Mouse (Mus musculus): ENCODE measurements around the gene Scin. TPM values are rescaled to one million over a fixed set of nuclear protein-coding genes. Genes with fewer than 3 reads are reported as not detected.
"Not testable (repeated sequence)": the region's sequence is repeated elsewhere in the genome, so short reads cannot be mapped to it uniquely, and the experiment has no call there.

Scin gene
- polyA plus RNA-seq (2015; fragmentation: Nextera tagmentation; extraction: Ambion mirVana), result 0.47 and 8.4 TPM in 2 replicates

DNA sequence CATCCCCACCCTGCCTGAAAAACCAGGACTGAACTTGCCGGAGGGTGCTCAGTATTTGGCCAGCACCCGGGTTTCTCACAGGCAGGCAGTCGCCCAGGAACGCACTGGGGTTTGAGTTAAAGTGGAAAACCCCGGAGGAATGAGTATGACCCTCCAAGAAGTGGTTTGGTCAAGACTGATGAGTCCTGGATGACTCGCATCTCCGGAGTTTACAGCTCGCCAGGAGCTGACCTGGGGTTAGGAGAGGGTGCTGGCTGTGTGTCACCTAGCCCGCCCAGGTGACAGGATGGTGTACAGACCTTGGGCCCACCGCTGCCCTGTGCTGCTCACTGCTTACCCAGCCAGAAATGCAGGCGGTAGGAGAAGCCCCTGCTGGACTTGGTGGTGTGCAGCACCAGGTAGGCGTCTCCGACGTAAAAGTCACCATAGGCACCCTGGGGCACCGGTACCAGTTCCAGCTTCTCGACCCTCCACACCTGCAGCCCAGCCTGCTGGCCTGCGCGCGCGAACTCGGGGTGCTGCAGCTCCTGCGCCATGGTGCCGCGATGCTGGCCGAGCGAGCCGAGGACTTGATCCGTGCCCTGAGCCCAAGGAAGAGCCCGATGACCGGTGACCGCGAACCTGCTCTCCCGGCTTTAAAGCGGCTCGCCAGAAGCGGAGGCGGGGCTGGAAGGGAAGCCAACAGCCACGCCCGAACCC is at the start of gene Scin:
Gene Scin (minus strand): TSS at position 656 of the 699 bp plus-strand sequence.
- WGBS, result 1% methylated on average over 39 of the region's 39 CpGs
- Histone ChIP-seq H3K4me1 (peaks cover 15% of the 10 kb centered on the region), H3K9me3 (replicated peaks) (no peaks in the 10 kb centered on the region), H3K4me3 (replicated peaks) (peak within 1 kb of the TSS; percentile 43), H3K36me3 (no peaks in the 10 kb centered on the region), H3K9ac (replicated peaks) (peak within 1 kb of the TSS; percentile 15), H3K27ac (replicated peaks) (no peak within 1 kb of the TSS), H3K27me3 (replicated peaks) (peaks cover 25% of the 10 kb centered on the region), H3K4me2 (peak within 1 kb of the TSS; percentile 72)
- ATAC-seq (ENCODE audit: low FRiP score), result 0 out of 2 replicates have a peak, but pooled peaks have one; percentile 41

- Histone ChIP-seq H3K4me3 (replicated peaks) (no peak overlapping the region), H3K4me2 (no peak overlapping the region), H3K27me3 (replicated peaks) (no peaks in the 10 kb centered on the region), H3K27ac (replicated peaks) (no peak overlapping the region), H3K9ac (replicated peaks) (no peak overlapping the region), H3K9me3 (replicated peaks) (no peaks in the 10 kb centered on the region), H3K4me1 (no peaks in the 10 kb centered on the region), H3K36me3 (no peaks in the 10 kb centered on the region)
- ATAC-seq (ENCODE audit: low FRiP score), result no peak
- 61% methylated on average over 6 of the region's 6 CpGs for WGBS
These were observed 43.1 kb upstream of the Scin start for GRCm38 (mm10) chr12:40177089-40177488.

GRCm38 (mm10) chr12:40176158-40176557 is 42.1 kb upstream of the Scin start:
- WGBS, result 72% methylated on average over 2 of the region's 2 CpGs
- ATAC-seq (ENCODE audit: low FRiP score), result no peak
- Histone ChIP-seq H3K9me3 (replicated peaks) (no peaks in the 10 kb centered on the region), H3K27ac (replicated peaks) (no peak overlapping the region), H3K4me1 (no peaks in the 10 kb centered on the region), H3K4me3 (replicated peaks) (no peak overlapping the region), H3K9ac (replicated peaks) (no peak overlapping the region), H3K36me3 (no peaks in the 10 kb centered on the region), H3K27me3 (replicated peaks) (no peaks in the 10 kb centered on the region), H3K4me2 (no peak overlapping the region)

- not testable (repeated sequence) for H3K4me3 ChIP-seq (replicated peaks); H3K4me2 ChIP-seq; H3K9ac ChIP-seq (replicated peaks); ATAC-seq (ENCODE audit: low FRiP score); H3K4me1 ChIP-seq; H3K27me3 ChIP-seq (replicated peaks); H3K9me3 ChIP-seq (replicated peaks); H3K27ac ChIP-seq (replicated peaks); H3K36me3 ChIP-seq
- 71% methylated on average over 1 of the region's 1 CpGs for WGBS
These were observed 41.1 kb upstream of the Scin start for GRCm38 (mm10) chr12:40175171-40175570.

- no peak overlapping the region for H3K4me2 ChIP-seq
- H3K27ac ChIP-seq (replicated peaks), result no peak overlapping the region
- H3K9ac ChIP-seq (replicated peaks), result no peak overlapping the region
- no peaks in the 10 kb centered on the region for H3K27me3 ChIP-seq (replicated peaks)
- no peaks in the 10 kb centered on the region for H3K4me1 ChIP-seq
- ATAC-seq (ENCODE audit: low FRiP score), result no peak
- H3K36me3 ChIP-seq, result no peaks in the 10 kb centered on the region
- 92% methylated on average over 2 of the region's 2 CpGs for WGBS
- H3K9me3 ChIP-seq (replicated peaks), result no peaks in the 10 kb centered on the region
- H3K4me3 ChIP-seq (replicated peaks), result no peak overlapping the region
These were observed 37.6 kb upstream of the Scin start for GRCm38 (mm10) chr12:40171637-40172036.

DNA sequence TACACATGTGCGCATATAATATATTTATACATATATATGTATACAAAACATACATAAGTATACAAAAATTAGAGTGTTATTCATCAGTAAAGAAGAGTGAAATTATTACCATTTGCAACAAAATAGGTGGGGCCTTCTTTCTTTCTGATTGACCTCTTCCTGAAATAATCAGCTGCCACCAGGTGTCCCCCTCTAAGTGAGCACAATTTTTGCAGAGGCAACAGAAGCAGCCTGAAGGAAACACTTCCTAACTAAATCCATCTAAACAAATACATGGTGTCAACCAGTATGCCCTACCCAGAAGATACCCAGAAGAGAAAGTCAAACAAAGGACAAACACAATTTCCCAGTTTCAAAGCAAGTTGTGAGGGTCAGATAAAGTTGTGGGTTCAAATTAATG is 35.6 kb upstream of the Scin start:
- no peaks in the 10 kb centered on the region for H3K27me3 ChIP-seq (replicated peaks)
- no peak for ATAC-seq (ENCODE audit: low FRiP score)
- H3K4me1 ChIP-seq, result no peaks in the 10 kb centered on the region
- no peak overlapping the region for H3K4me2 ChIP-seq
- no peaks in the 10 kb centered on the region for H3K9me3 ChIP-seq (replicated peaks)
- H3K27ac ChIP-seq (replicated peaks), result no peak overlapping the region
- H3K9ac ChIP-seq (replicated peaks), result no peak overlapping the region
- H3K4me3 ChIP-seq (replicated peaks), result no peak overlapping the region
- WGBS, result 97% methylated on average over 1 of the region's 1 CpGs
- no peaks in the 10 kb centered on the region for H3K36me3 ChIP-seq

- no peak overlapping the region for H3K4me3 ChIP-seq (replicated peaks)
- no peak overlapping the region for H3K4me2 ChIP-seq
- no peaks in the 10 kb centered on the region for H3K36me3 ChIP-seq
- H3K27ac ChIP-seq (replicated peaks), result no peak overlapping the region
- H3K9ac ChIP-seq (replicated peaks), result no peak overlapping the region
- no peaks in the 10 kb centered on the region for H3K9me3 ChIP-seq (replicated peaks)
- no peaks in the 10 kb centered on the region for H3K27me3 ChIP-seq (replicated peaks)
- peak; percentile 53; the same call in 1 of the 2 replicates for ATAC-seq (ENCODE audit: low FRiP score)
- 8% methylated on average over 2 of the region's 2 CpGs for WGBS
- H3K4me1 ChIP-seq, result no peaks in the 10 kb centered on the region
These were observed 30.6 kb upstream of the Scin start for GRCm38 (mm10) chr12:40164621-40165020.

DNA sequence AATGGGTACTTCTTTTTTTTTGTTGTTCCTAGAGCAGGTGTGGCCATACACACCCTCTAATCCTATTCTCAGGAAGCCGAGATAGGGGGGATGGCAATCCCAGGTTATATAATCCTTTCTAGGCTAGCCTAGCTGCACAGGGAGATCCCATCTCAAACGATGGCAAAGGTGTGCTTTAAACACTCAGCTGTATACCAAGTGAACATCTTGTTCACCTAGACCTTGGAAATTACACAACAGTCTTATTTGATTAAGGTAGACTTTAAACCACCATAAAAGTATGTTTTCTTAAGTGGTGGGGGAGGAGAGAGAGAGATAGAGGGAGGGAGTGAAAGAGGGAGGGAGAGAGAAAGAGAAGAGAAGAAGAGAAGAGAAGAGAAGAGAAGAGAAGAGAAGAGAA is 26.7 kb upstream of the Scin start:
- Histone ChIP-seq H3K4me1 (no peaks in the 10 kb centered on the region), H3K9ac (replicated peaks) (no peak overlapping the region), H3K36me3 (no peaks in the 10 kb centered on the region), H3K27me3 (replicated peaks) (no peaks in the 10 kb centered on the region), H3K27ac (replicated peaks) (no peak overlapping the region), H3K4me3 (replicated peaks) (no peak overlapping the region), H3K4me2 (no peak overlapping the region), H3K9me3 (replicated peaks) (no peaks in the 10 kb centered on the region)
- WGBS, result 78% methylated on average over 2 of the region's 2 CpGs
- no peak for ATAC-seq (ENCODE audit: low FRiP score)

- ATAC-seq (ENCODE audit: low FRiP score), result no peak
- Histone ChIP-seq H3K27ac (replicated peaks) (no peak overlapping the region), H3K9ac (replicated peaks) (no peak overlapping the region), H3K9me3 (replicated peaks) (no peaks in the 10 kb centered on the region), H3K4me2 (no peak overlapping the region), H3K27me3 (replicated peaks) (no peaks in the 10 kb centered on the region), H3K4me3 (replicated peaks) (no peak overlapping the region), H3K36me3 (no peaks in the 10 kb centered on the region), H3K4me1 (no peaks in the 10 kb centered on the region)
- WGBS, result 90% methylated on average over 6 of the region's 6 CpGs
These were observed 20.2 kb upstream of the Scin start for GRCm38 (mm10) chr12:40154188-40154587.

GRCm38 (mm10) chr12:40152353-40153069 is 18.5 kb upstream of the Scin start:
- WGBS, result 85% methylated on average over 8 of the region's 8 CpGs
- Histone ChIP-seq H3K4me2 (no peak overlapping the region), H3K9ac (replicated peaks) (no peak overlapping the region), H3K27me3 (replicated peaks) (no peaks in the 10 kb centered on the region), H3K4me1 (no peaks in the 10 kb centered on the region), H3K9me3 (replicated peaks) (no peaks in the 10 kb centered on the region), H3K4me3 (replicated peaks) (no peak overlapping the region), H3K36me3 (no peaks in the 10 kb centered on the region), H3K27ac (replicated peaks) (no peak overlapping the region)
- ATAC-seq (ENCODE audit: low FRiP score), result no peak

DNA sequence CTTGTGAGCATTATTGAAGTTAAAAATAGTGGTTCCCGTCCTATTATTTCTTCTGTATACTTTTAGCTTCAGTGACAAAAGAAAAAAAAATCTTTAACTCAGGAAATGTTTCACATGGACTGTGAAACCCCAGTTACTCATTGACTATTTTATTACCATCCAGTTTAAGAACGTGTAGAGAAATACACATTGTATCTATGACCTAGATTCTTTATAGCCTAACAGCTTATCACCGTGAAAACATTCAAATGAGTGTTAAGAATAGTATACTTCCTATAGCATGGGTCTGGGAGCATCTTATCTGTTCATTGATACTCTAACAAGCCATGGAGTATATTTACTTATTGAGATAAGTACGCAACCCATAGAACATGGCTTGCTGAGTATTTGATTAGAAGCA is 13.3 kb upstream of the Scin start:
- no peaks in the 10 kb centered on the region for H3K9me3 ChIP-seq (replicated peaks)
- no peak overlapping the region for H3K4me3 ChIP-seq (replicated peaks)
- H3K9ac ChIP-seq (replicated peaks), result no peak overlapping the region
- H3K4me2 ChIP-seq, result no peak overlapping the region
- ATAC-seq (ENCODE audit: low FRiP score), result no peak
- 73% methylated on average over 4 of the region's 4 CpGs for WGBS
- H3K27ac ChIP-seq (replicated peaks), result no peak overlapping the region
- H3K27me3 ChIP-seq (replicated peaks), result no peaks in the 10 kb centered on the region
- H3K36me3 ChIP-seq, result no peaks in the 10 kb centered on the region
- H3K4me1 ChIP-seq, result no peaks in the 10 kb centered on the region

DNA sequence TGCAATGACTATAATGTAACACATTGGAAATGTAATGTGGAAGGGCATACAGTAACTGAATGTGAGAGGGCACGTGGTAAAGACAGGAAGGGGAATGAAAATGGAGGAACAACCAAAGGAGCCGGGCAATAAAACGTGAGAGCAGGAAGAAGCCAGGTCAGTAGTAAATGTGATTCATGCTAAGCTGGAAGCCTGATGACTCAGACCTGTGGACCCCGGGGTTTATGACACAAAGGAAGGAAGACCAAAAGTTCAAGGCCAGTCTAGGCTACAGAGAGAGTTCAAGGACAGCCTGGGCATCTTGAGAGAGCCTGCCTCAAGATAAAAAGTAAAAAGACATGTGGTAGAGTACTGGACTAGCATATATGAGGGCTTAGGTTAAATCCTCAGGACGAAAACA is 12.5 kb upstream of the Scin start:
- Histone ChIP-seq H3K36me3 (no peaks in the 10 kb centered on the region), H3K27ac (replicated peaks) (no peak overlapping the region), H3K4me2 (no peak overlapping the region), H3K9me3 (replicated peaks) (no peaks in the 10 kb centered on the region), H3K4me1 (no peaks in the 10 kb centered on the region), H3K9ac (replicated peaks) (no peak overlapping the region), H3K4me3 (replicated peaks) (no peak overlapping the region), H3K27me3 (replicated peaks) (no peaks in the 10 kb centered on the region)
- WGBS, result 72% methylated on average over 5 of the region's 5 CpGs
- no peak for ATAC-seq (ENCODE audit: low FRiP score)

Data from neural tube, embryonic 15.5 days (tissue).